Mouse (Mus musculus): ENCODE results near the gene Col23a1.

The Col23a1 gene

GRCm38 (mm10) chr11:51442599-51442998, 152.9 kb downstream of the Col23a1 start:
- no peak for DNase-seq

- DNase-seq, result no peak
Observed at GRCm38 (mm10) chr11:51443818-51444217, 154.1 kb downstream of the Col23a1 start.

GRCm38 (mm10) chr11:51444649-51445048, 154.9 kb downstream of the Col23a1 start:
- DNase-seq, result no peak

GRCm38 (mm10) chr11:51446711-51447425, 157.1 kb downstream of the Col23a1 start:
- DNase-seq, result no peak

- DNase-seq, result no peak
Observed at GRCm38 (mm10) chr11:51448256-51448655, 158.5 kb downstream of the Col23a1 start.

GRCm38 (mm10) chr11:51448680-51449079, 159.0 kb downstream of the Col23a1 start:
- DNase-seq, result no peak

- DNase-seq, result no peak
Observed at GRCm38 (mm10) chr11:51449881-51450280, 160.2 kb downstream of the Col23a1 start.

DNA sequence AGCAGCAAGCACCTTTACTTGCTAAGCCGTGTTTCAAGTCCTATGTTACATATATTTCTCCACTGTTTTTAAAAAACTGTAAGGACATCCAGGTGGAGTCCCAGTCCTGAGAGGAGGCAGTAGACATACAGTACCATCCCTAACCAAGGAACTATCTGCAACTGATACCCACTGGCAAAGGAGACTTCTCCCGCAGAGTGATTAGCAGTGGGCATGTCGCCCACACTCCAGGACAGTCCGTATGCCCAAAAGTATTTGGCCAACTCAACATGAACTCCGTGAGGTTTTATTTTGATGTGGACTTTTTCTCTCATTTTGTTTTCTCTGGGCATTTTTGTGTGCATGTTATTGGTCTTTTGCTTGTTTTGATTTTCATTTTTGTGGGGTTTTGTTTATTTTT, 161.6 kb downstream of the Col23a1 start:
- DNase-seq, result no peak

GRCm38 (mm10) chr11:51451925-51452324, 162.2 kb downstream of the Col23a1 start:
- DNase-seq, result no peak

DNA sequence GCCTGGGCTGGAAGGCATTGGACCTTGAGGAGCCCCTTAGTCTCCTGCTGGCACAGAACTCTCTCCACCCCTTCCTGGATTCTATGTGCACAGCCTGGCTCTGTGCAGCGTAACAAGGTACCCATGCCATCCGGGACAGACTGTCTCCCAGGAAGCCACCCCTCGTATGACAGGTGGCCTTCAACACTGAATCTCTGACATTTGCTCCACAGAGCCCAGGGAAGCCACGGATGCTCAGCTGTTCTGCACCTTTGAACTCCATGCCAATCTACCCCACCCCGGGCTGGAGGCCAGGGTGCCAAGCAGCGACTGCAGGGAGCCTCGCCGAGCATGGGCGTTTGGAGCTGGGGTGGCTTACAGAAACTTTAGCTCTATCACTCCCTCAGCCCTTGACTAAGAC, 164.0 kb downstream of the Col23a1 start:
- DNase-seq, result no peak

DNA sequence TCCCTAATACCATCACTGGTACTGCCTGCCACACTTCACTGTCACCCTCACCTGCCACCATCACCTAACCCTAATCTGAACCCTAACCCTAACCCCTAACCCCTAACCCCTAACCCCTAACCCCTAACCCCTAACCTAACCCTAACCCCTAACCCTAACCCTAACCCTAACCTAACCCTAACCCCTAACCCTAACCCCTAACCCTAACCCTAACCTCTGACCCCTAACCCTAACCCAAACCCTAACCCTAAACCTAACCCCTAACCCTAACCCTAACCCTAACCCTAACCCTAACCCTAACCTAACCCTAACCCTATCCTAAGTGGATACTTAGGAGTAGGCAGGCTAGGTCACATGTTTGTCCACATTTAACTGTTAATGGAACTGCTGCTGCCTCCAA, 165.8 kb downstream of the Col23a1 start:
- DNase-seq, result no peak

GRCm38 (mm10) chr11:51457624-51458023, 167.9 kb downstream of the Col23a1 start:
- no peak for DNase-seq

DNA sequence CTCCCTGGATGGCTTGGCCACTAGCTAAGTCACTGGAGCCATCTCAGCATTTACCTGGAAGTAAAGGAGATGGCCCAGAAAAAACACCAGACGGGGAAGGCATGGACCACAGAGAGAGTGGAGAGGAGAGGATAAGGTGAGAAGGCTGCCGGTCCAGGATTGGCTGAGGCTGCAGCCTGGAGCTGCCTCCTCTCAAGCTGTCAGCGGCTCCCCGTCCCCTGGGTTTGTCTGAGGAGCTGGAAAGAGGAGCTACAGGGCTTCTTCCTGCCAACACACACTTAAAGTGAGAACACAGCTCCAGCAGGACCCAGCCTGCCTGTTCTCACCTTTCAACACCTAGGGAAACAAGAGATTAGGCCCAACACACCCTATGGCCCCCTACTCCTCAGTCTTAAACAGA, 168.9 kb downstream of the Col23a1 start:
- no peak for DNase-seq

DNA sequence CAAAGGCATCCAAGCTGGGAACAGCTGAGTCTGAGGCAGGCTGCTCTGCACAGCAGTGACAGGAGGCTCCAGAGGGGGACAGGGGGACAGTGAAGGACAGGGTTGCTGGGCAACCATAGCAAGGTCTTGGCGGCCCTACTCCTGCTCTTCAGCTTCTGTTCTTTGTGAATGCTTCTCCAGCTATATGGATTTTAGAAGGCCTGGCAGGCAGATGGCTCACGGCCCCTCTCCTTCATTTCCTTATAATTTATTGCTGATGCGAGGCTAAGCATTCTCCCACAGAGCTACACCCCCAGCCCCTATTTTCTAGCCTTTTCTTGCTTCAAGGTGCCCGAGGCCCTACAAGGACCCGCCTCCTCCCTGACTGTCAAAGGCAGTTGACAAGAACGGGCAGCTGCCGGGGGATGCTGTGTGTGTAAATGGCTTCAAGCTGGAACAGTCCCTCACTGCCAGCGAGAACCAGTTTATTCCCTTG, 169.9 kb downstream of the Col23a1 start:
- no peak for DNase-seq

DNA sequence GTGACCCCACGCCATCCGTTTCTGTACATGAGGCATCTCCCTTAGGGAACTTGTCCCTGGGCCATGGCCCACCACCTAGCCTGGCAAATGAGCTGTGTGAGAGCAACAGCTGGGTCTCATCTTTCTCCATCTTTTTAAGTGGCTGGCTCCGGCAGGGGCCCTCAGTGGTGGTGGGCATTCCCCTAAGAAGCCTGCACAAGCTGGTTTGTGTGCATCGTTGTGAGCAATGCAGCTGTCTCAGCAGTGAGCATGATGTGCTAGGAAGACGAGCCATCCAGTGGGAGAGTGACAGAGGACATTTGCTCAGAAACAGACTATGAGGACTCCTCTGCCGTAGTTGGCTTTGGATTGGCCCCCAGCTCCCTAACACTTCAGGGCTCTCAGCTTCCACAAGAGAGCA, 179.0 kb downstream of the Col23a1 start:
- no peak for DNase-seq

DNA sequence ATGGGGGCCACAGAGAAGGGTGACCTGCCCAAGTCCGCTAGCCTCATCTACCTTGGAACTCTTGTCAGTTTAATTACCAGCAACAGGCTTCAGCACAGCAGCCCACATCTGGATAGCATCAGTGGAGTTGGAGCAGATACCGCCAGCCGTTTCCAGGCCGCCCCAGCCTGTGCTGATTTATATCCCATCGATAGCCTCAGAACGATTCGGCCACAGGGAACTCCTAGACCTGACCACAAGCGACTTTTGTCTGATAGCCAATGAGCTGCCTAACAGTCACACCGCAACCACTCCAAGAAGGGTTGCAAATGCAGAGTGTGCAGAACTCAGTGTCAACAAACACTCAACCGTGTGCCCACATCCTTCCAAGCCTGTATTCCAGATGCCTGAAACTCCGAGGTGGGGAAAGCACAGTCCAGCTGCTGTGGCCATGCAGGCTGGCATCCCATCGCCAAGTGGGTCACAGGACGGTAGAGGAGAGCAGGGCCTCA, 179.7 kb downstream of the Col23a1 start:
- DNase-seq, result no peak

DNA sequence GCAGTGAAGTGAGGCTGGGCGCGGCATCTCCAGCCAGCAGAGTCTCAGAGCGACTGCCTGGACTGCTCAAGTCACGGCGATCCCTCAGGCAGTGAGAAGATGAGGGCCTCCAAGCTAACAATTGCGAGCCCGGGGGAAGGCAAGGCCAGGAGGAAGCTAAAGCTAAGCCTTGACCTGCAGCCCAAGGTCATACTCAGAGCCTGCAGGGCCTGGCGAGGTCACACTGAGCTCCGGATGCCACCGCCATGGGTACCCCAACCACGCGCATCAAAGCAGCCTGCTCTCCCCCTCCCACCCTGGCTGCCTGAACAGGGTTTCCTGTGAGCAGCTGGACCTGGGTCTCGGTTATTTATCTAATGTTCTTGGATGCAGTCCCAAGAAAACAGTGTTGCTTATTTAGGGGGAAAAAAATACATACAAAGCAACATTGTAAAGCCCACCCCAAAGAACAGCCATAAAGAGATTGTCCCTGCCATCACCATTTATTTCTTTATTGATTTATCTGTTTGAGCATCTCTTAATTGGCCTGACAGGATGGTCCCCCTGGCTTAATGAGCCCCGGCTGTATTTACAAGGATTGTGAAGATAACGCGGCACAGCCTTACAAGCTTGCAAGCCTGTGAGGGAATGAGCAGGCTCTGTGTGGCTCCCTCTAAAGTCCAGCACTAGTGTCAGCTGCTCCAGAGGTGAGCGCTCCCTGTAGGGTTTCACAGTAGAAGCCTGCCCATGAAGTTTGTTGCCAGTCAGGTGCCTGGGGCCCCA, 180.8 kb downstream of the Col23a1 start:
- no peak for DNase-seq

DNA sequence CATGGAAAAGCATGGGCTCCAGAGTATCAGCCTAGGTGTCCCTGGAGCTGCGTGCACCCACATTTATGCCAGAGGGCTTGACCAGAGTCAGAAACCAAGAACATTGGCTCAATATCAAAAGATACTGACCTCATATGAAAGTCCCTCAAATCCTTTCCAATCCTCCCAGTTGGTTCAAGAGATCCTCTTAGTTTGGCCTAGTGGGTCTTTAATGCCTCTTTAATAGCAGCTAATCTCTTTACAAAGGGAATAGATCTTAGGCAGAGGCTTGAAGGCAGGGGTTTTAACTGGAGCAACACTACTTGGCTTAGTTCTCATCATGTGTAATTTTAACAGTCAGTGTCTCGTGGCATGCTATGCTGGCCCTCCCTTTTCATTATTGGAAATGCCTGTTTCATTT, 184.0 kb downstream of the Col23a1 start:
- no peak for DNase-seq

DNA sequence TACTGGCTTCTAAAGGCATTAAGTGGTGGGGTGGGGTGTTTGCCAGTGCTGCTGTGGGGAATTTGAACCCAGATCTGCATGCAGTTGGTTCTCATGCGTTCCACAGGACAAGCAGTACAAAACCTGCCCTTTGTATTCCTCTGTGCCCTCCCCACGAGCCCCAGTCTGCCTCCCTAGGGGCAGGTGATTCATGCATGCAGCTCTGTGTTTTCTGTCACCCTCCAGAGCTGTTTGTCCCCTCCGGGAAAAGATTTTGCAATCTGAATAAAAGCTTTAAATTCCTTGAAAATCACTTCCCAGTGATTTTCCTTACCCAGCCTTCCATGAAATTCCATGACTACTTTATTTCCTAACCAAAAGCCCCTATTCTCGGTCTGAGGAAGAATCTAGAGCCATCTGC, 186.8 kb downstream of the Col23a1 start:
- DNase-seq, result no peak

DNA sequence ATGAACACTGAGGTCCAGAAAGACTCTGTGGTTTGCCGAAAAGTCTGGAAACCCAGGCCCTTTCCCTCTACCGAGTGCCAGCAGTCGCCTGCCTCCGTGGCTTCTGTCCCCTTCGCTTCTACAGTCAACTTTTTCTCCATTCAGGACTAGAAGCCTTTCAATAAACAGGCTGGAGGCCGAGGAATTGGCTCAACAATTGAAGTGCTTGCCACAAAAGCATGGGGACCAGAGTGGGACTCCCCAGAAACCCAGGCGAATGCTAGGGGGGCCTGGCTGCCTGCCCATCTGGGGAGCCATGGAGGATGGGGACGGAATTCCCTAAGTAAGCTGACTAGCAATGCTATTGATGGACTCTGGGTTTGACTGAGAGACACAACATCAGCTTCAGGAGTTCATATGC, 187.9 kb downstream of the Col23a1 start:
- DNase-seq, result no peak

GRCm38 (mm10) chr11:51482251-51482650, 192.5 kb downstream of the Col23a1 start:
- no peak for DNase-seq

GRCm38 (mm10) chr11:51485051-51485521, 195.4 kb downstream of the Col23a1 start:
- no peak for DNase-seq

- DNase-seq, result no peak
Observed at GRCm38 (mm10) chr11:51485775-51486464, 196.2 kb downstream of the Col23a1 start.
